Mouse (Mus musculus) olfactory bulb, adult 2 months (tissue): ENCODE data around the gene Gli3. TPM values are rescaled to one million over a fixed set of nuclear protein-coding genes. Genes with fewer than 3 reads are reported as not detected.

Experiments used
- H3K27ac ChIP-seq: fragments of 200-500 bp; 2 replicates; pipeline ENCODE4 v1.5.1; 2012; ENCODE audit warnings: low read depth, low read length; ENCODE audit not compliant: insufficient read depth
- H3K4me1 ChIP-seq: fragments of 200-500 bp; 2 replicates; pipeline ENCODE4 v1.6.1; 2012; ENCODE audit warnings: low read length; ENCODE audit not compliant: control insufficient read depth, insufficient read depth
- H3K4me3 ChIP-seq: fragments of 200-500 bp; 2 replicates; pipeline ENCODE4 v1.5.1; 2012; ENCODE audit warnings: mild to moderate bottlenecking, low read depth, low read length, moderate library complexity; ENCODE audit not compliant: insufficient read depth
- CTCF ChIP-seq: fragments of 200-500 bp; IDR thresholded peaks from 2 replicates; pipeline ENCODE4 v1.5.1; 2012; ENCODE audit warnings: low read depth, mild to moderate bottlenecking, low read length, moderate library complexity; ENCODE audit not compliant: insufficient read depth
- POLR2A ChIP-seq: fragments of 200-500 bp; IDR thresholded peaks from 2 replicates; pipeline ENCODE4 v1.6.1; 2012; ENCODE audit warnings: mild to moderate bottlenecking, low read depth, low read length, moderate library complexity; ENCODE audit not compliant: insufficient read depth
- WGBS: fragments of 180-500 bp; shearing (Covaris S2); methylation state at CpG from one replicate; pipeline ENCODE4 v1.1.7; 2018; 5-methylcytosine and 5-hydroxymethylcytosine counted together
- polyA plus RNA-seq: library from polyadenylated mRNA; stranded (reverse); fragments of >200 nt; gene quantifications from 2 replicates; pipeline ENCODE4 v1.2.4, GENCODE M21; 2012; ENCODE audit warnings: low replicate concordance; ENCODE audit not compliant: missing spikeins, insufficient read depth, insufficient read length

The Gli3 gene
- polyA plus RNA-seq, 1 experiment: not detected

DNA sequence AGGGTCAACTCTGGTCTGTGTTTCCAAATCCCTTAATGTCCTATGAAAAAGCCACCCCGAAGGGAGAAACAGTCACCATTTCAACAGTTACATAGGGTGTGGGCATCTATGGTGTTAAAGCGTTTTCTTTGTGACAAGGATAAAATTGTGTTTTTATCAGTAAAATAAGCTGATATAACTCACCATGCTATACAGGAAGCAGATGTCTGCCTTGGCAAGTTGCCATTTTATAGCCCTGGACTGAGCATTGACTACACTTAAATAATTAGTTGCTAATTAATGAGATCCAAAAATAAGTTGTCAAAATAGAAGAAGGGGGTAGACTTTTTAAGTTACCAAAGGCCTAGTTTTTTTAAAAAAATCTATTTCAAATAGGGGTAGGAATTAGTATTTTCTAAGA, 11.4 kb downstream of the Gli3 start:
- Histone ChIP-seq H3K4me3 (no peak overlapping the region), H3K27ac (no peak overlapping the region), H3K4me1 (no peaks in the 10 kb centered on the region)
- TF ChIP-seq CTCF (no peak), POLR2A (no peak)
- WGBS: 50% methylated on average over 2 of the region's 2 CpGs

DNA sequence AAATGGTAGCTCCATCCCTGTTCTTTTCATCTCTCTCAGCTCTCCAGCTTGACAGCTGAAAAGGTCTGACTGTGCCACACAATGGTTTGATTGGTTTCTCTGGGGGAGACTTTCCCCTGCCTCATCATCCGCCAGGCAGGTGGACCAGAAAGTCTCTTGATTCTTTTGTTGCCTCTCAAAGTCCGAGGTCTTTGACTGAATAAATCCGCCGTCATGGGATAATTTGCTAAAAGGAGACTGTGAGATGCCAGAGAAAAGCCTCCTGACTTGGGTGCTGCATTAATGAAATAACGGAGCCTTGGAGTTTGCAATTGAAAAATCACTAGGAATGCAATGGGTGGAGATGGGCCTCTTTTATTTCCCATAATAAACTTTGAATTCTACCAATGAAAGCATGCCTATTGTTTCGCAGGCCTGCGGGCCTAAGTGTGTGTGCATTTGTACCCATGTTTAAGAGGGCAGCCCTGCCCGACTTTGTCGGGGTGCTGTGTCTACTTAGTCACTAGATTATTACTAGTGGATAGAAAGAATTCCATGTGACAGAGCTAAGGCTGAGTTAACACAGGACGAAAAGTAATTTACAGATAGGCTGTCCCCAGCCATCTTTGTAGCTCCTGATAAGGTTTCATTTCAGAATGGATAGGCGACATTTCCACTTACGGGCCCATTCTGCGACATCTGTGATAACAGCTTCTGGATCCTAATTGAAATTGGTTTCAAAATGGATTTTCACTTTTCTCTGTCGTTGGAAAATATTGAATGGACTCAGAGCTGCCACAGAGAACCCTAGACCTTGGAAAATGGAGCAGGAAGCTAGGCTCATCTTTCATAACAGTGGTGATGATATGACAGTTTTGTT, 23.2 kb downstream of the Gli3 start:
- H3K27ac ChIP-seq: no peak overlapping the region
- no peak for TF ChIP-seq CTCF
- TF ChIP-seq POLR2A: no peak
- no peak overlapping the region for H3K4me3 ChIP-seq
- WGBS: 66% methylated on average over 14 of the region's 14 CpGs
- H3K4me1 ChIP-seq: no peaks in the 10 kb centered on the region

DNA sequence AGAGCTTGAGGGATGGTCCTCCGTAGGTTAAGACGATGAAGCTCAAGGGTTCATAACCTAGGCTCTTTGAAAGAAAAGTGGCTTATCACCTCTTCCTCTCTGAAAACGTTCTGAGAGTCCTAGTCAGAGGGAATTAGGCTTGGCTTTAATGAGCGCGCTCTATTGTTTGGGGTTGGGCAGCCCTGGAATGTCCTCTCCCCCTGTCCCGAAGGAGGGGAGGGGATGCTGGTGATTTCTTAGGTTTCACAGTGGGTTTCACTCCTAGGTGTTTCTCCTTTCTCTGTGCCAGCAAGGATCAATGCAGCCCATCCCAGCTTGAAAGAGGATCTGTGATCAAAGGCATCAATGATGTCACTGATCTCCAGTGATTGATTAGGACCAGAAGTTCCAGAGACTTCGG, 24.3 kb downstream of the Gli3 start:
- H3K27ac ChIP-seq: no peak overlapping the region
- no peaks in the 10 kb centered on the region for H3K4me1 ChIP-seq
- no peak overlapping the region for H3K4me3 ChIP-seq
- WGBS: 56% methylated on average over 7 of the region's 7 CpGs
- TF ChIP-seq CTCF: no peak
- no peak for TF ChIP-seq POLR2A

GRCm38 (mm10) chr13:15488065-15488464, 25.0 kb downstream of the Gli3 start:
- WGBS: 74% methylated on average over 1 of the region's 1 CpGs
- TF ChIP-seq CTCF (no peak), POLR2A (no peak)
- Histone ChIP-seq H3K4me3 (no peak overlapping the region), H3K27ac (no peak overlapping the region), H3K4me1 (no peaks in the 10 kb centered on the region)

- Histone ChIP-seq H3K4me3 (no peak overlapping the region), H3K27ac (no peak overlapping the region), H3K4me1 (no peaks in the 10 kb centered on the region)
- 87% methylated on average over 4 of the region's 4 CpGs for WGBS
- TF ChIP-seq CTCF (no peak), POLR2A (no peak)
Measured at GRCm38 (mm10) chr13:15495820-15496219, 32.8 kb downstream of the Gli3 start.

GRCm38 (mm10) chr13:15498338-15498737, 35.3 kb downstream of the Gli3 start:
- Histone ChIP-seq H3K4me3 (no peak overlapping the region), H3K27ac (no peak overlapping the region), H3K4me1 (no peaks in the 10 kb centered on the region)
- no peak for TF ChIP-seq POLR2A
- TF ChIP-seq CTCF: no peak
- WGBS: 76% methylated on average over 4 of the region's 4 CpGs

- H3K4me3 ChIP-seq: no peak overlapping the region
- H3K4me1 ChIP-seq: no peaks in the 10 kb centered on the region
- TF ChIP-seq POLR2A (no peak), CTCF (no peak)
- H3K27ac ChIP-seq: no peak overlapping the region
Measured at GRCm38 (mm10) chr13:15510925-15511324, 47.9 kb downstream of the Gli3 start.

- 49% methylated on average over 5 of the region's 5 CpGs for WGBS
- Histone ChIP-seq H3K27ac (no peak overlapping the region), H3K4me1 (no peaks in the 10 kb centered on the region; the same call in 1 of the 2 replicates), H3K4me3 (no peak overlapping the region)
- no peak for TF ChIP-seq POLR2A
- no peak for TF ChIP-seq CTCF
Measured at GRCm38 (mm10) chr13:15513114-15513513, 50.1 kb downstream of the Gli3 start.

DNA sequence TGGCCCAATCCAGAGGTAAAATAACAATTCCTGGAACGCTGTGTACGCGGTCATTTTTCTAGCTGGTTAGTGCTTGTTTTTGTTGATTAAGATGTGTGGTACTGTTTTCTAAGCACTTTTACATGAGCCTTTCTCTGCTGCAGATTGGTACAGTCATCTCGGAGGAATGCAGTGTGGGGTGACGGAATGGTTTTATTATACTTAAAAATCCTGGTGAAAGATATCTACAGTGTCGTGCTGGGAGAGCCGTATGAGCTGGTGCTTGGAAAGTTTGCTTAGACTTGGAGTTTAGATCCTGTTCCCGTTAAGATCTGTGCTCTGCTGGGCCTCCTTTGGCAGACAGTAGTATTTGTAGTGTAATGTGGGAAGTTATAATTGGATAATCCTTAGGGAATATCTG, 51.0 kb downstream of the Gli3 start:
- no peaks in the 10 kb centered on the region; the same call in 1 of the 2 replicates for H3K4me1 ChIP-seq
- WGBS: 82% methylated on average over 8 of the region's 8 CpGs
- TF ChIP-seq CTCF (no peak), POLR2A (no peak)
- H3K4me3 ChIP-seq: no peak overlapping the region
- H3K27ac ChIP-seq: no peak overlapping the region
